ENCODE assay signal across 25 mouse cellular contexts in genomic region chr10:66597952-66598351, GRCm38 (mm10).
DNase-seq lines count a peak whose midpoint lies in the region; TF ChIP-seq lines count a peak whose summit lies in the region.
"Had no signal": no experiment of that assay in that cellular context is flagged by ENCODE, and none has a peak within 500 bp of the region (broad histone marks: within the 10 kb centered on the region; RNA-seq: fewer than 3 reads in every experiment).

No protein-coding gene starts in this region.

- H3K27ac ChIP-seq in left cerebral cortex, adult 2 months = no peak overlapping the region
- H3K27ac ChIP-seq: embryonic facial prominence, embryonic 12.5 days; embryonic facial prominence, embryonic 15.5 days; heart, embryonic 15.5 days; hindbrain, embryonic 10.5 days; hindbrain, embryonic 13.5 days had no signal

- no peak for TF ChIP-seq CTCF in left cerebral cortex, adult 2 months (IDR thresholded peaks at IDR 0.05)

- no peak overlapping the region for H3K4me3 ChIP-seq in left cerebral cortex, adult 2 months
- H3K4me3 ChIP-seq: embryonic facial prominence, embryonic 12.5 days; embryonic facial prominence, embryonic 15.5 days; heart, embryonic 12.5 days; heart, embryonic 15.5 days; hindbrain, embryonic 10.5 days; hindbrain, embryonic 13.5 days had no signal

- intact Hi-C loops in left cerebral cortex, adult 2 months (cut with DNase I) = loop anchor here (10.0 kb wide), 1 partner anchor 207 kb away; no protein-coding TSS in a partner anchor

- peak; percentile 17 for DNase-seq in left cerebral cortex, adult 11 months (ENCODE audit: low spot score)
- no peak for DNase-seq in left cerebral cortex, adult 2 months (ENCODE audit: extremely low spot score in 1 of 2, low spot score in 2 of 2)
- peak; percentile 47 for DNase-seq in right cerebral cortex, adult 18-20 months
- no peak for DNase-seq in right cerebral cortex, postnatal 10 days (ENCODE audit: low spot score in 2 of 2)
- peak; percentile 4 for DNase-seq in 3T3-L1 (ENCODE audit: low read depth, low spot score)
- DNase-seq in brain, adult 2 months (ENCODE audit: low read depth, low spot score) = peak; percentile 73
- DNase-seq in urinary bladder, postnatal 36 days (ENCODE audit: low spot score in 2 of 2) = no peak
- DNase-seq in ovary, postnatal 10 days (ENCODE audit: low spot score) = no peak
- DNase-seq: adrenal gland, adult 8-10 months; adrenal gland, postnatal 25 days; cerebellum, adult 11 months; cerebellum, adult 2 months; cerebellum, adult 9-11 months; cerebellum, postnatal 25 days; forebrain, postnatal 0 days; gastrocnemius, postnatal 25 days; heart, adult 18-20 months; heart, postnatal 10 days; heart, postnatal 36 days had no signal

Comparison
In these comparisons a context has a peak if more than half of its experiments do, and no peak if none do; other contexts are left out.
1. DNase-seq: peak in left cerebral cortex, adult 11 months (single experiment), right cerebral cortex, adult 18-20 months (single experiment), 3T3-L1 (single experiment) and brain, adult 2 months (single experiment); none in left cerebral cortex, adult 2 months (0 of 2), right cerebral cortex, postnatal 10 days (0 of 2), urinary bladder, postnatal 36 days (0 of 2) and ovary, postnatal 10 days (single experiment).